Mouse (Mus musculus) brain, embryonic 14.5 days (tissue): Measurements from ENCODE around the gene Nfs1.

Experiments used
- CTCF ChIP-seq: fragments of 200-500 bp; IDR thresholded peaks from 2 replicates; pipeline ENCODE4 v1.5.1; 2012; ENCODE audit warnings: inconsistent platforms, mild to moderate bottlenecking, moderate library complexity, borderline replicate concordance; ENCODE audit not compliant: insufficient read depth, insufficient read length; ENCODE audit errors: extremely low read depth
- POLR2A ChIP-seq: fragments of 200-500 bp; IDR thresholded peaks from 2 replicates; pipeline ENCODE4 v1.6.1; 2012; ENCODE audit warnings: mild to moderate bottlenecking, inconsistent platforms, borderline replicate concordance; ENCODE audit not compliant: poor library complexity, insufficient read depth, insufficient read length, severe bottlenecking; ENCODE audit errors: extremely low read depth

DNA sequence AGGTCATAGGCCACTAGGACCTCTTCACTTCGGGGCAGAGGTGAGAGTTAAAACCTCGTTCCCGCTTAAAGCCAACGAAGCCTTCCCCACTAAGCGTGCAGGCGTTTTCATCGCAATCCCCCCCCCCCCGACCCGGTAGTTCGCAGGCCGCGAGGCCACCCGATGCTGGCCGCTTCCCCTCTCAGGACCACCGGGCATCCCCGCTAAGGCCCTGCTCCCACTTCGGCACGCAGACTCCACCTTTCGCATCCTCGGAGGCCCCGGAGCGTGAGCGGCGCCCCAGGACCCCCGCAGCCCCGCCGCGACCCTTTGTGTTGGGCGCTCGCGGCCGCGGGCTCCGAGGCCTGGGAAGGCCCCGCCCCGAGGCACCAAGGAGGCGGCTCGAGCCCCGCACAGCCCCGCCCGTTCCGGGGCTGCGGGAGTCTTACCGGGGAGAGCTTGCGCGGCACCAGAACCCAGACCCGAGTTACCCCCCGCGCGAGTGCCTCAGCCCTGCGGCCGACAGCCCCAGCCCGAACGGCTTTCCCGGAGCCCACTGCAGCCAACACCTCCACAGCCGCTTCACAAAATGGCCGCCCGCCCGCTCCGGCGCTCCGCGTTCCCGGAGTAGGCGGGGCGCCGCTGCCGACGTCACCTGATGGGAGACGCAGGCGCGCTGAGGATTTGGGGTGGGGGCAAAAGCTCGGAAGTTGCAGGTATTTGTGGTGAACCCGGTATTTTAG is 32.5 kb downstream of the Nfs1 start, which contains the start of the genes Cpne1 and Rbm12:
- no peak for TF ChIP-seq CTCF
- TF ChIP-seq POLR2A = peak; percentile 79
